Mouse (Mus musculus): Measurements from ENCODE around the gene Poc1b. TPM values are rescaled to one million over a fixed set of nuclear protein-coding genes. Genes with fewer than 3 reads are reported as not detected.
A peak's percentile ranks its signal among the peaks of the same experiment; 100 is the strongest.

The Poc1b gene
- polyA plus RNA-seq (2016; fragmentation: Nextera tagmentation; extraction: Ambion mirVana) = 19.4 and 21.1 TPM in 2 replicates

GRCm38 (mm10) chr10:99106703-99107631 lies at the start of gene Poc1b:
Gene Poc1b (plus strand): TSS chr10:99107036.
- peak; percentile 90 for ATAC-seq (ENCODE audit: insufficient number of reproducible peaks, insufficient read depth, low FRiP score, low TSS enrichment)

GRCm38 (mm10) chr10:99060588-99060987 lies 46.2 kb upstream of the Poc1b start:
- Histone ChIP-seq H3K4me1 (no peaks in the 10 kb centered on the region), H3K4me2 (replicated peaks) (no peak overlapping the region), H3K4me3 (no peak overlapping the region), H3K9me3 (no peaks in the 10 kb centered on the region), H3K27ac (no peak overlapping the region), H3K36me3 (no peaks in the 10 kb centered on the region), H3K9ac (no peak overlapping the region), H3K27me3 (no peaks in the 10 kb centered on the region)
- 85% methylated on average over 7 of the region's 7 CpGs for WGBS
- no peak for ATAC-seq (ENCODE audit: insufficient number of reproducible peaks, insufficient read depth, low FRiP score, low TSS enrichment)

More at GRCm38 (mm10) chr10:99106703-99107631, at the start of gene Poc1b:
- Histone ChIP-seq H3K36me3 (peaks cover 16% of the 10 kb centered on the region), H3K4me2 (replicated peaks) (peak within 1 kb of the TSS; percentile 89), H3K9ac (peak within 1 kb of the TSS; percentile 87), H3K27ac (peak within 1 kb of the TSS; percentile 88), H3K4me1 (peaks cover 12% of the 10 kb centered on the region; the same call in 1 of the 2 replicates), H3K27me3 (no peaks in the 10 kb centered on the region), H3K9me3 (no peaks in the 10 kb centered on the region), H3K4me3 (peak within 1 kb of the TSS; percentile 89)
- WGBS = under 1% methylated on average over 106 of the region's 106 CpGs

- ATAC-seq (ENCODE audit: insufficient number of reproducible peaks, insufficient read depth, low FRiP score, low TSS enrichment) = no peak
These were observed 45.4 kb upstream of the Poc1b start for GRCm38 (mm10) chr10:99061418-99061817.

GRCm38 (mm10) chr10:99062546-99062945 lies 44.3 kb upstream of the Poc1b start:
- WGBS = 81% methylated on average over 5 of the region's 5 CpGs
- no peak overlapping the region for H3K9ac ChIP-seq
- no peak overlapping the region for H3K4me3 ChIP-seq
- ATAC-seq (ENCODE audit: insufficient number of reproducible peaks, insufficient read depth, low FRiP score, low TSS enrichment) = no peak
- H3K9me3 ChIP-seq = no peaks in the 10 kb centered on the region
- H3K27me3 ChIP-seq = no peaks in the 10 kb centered on the region
- H3K36me3 ChIP-seq = no peaks in the 10 kb centered on the region
- no peak overlapping the region for H3K27ac ChIP-seq
- no peaks in the 10 kb centered on the region for H3K4me1 ChIP-seq
- H3K4me2 ChIP-seq (replicated peaks) = no peak overlapping the region

More at GRCm38 (mm10) chr10:99061418-99061817, 45.4 kb upstream of the Poc1b start:
- Histone ChIP-seq H3K4me1 (no peaks in the 10 kb centered on the region), H3K27me3 (no peaks in the 10 kb centered on the region), H3K9me3 (no peaks in the 10 kb centered on the region), H3K36me3 (no peaks in the 10 kb centered on the region), H3K9ac (no peak overlapping the region), H3K4me2 (replicated peaks) (no peak overlapping the region), H3K27ac (no peak overlapping the region), H3K4me3 (no peak overlapping the region)
- 92% methylated on average over 10 of the region's 10 CpGs for WGBS

GRCm38 (mm10) chr10:99076113-99076895 lies 30.5 kb upstream of the Poc1b start:
- Histone ChIP-seq H3K9me3 (no peaks in the 10 kb centered on the region), H3K9ac (no peak overlapping the region), H3K27ac (no peak overlapping the region), H3K4me2 (replicated peaks) (no peak overlapping the region), H3K36me3 (no peaks in the 10 kb centered on the region), H3K4me1 (no peaks in the 10 kb centered on the region), H3K27me3 (no peaks in the 10 kb centered on the region), H3K4me3 (no peak overlapping the region)
- WGBS = 59% methylated on average over 18 of the region's 18 CpGs
- ATAC-seq (ENCODE audit: insufficient number of reproducible peaks, insufficient read depth, low FRiP score, low TSS enrichment) = no peak

- H3K4me3 ChIP-seq = no peak overlapping the region
- H3K4me2 ChIP-seq (replicated peaks) = no peak overlapping the region
- H3K27ac ChIP-seq = no peak overlapping the region
- no peak for ATAC-seq (ENCODE audit: insufficient number of reproducible peaks, insufficient read depth, low FRiP score, low TSS enrichment)
- H3K4me1 ChIP-seq = no peaks in the 10 kb centered on the region
- 74% methylated on average over 2 of the region's 2 CpGs for WGBS
- no peak overlapping the region for H3K9ac ChIP-seq
- no peaks in the 10 kb centered on the region for H3K9me3 ChIP-seq
- H3K36me3 ChIP-seq = no peaks in the 10 kb centered on the region
- no peaks in the 10 kb centered on the region for H3K27me3 ChIP-seq
These were observed 28.2 kb upstream of the Poc1b start for GRCm38 (mm10) chr10:99078621-99079020.

- Histone ChIP-seq H3K27ac (no peak overlapping the region), H3K4me2 (replicated peaks) (no peak overlapping the region), H3K9ac (no peak overlapping the region), H3K9me3 (no peaks in the 10 kb centered on the region), H3K36me3 (no peaks in the 10 kb centered on the region), H3K4me1 (no peaks in the 10 kb centered on the region), H3K4me3 (no peak overlapping the region), H3K27me3 (no peaks in the 10 kb centered on the region)
- 89% methylated on average over 10 of the region's 10 CpGs for WGBS
- no peak for ATAC-seq (ENCODE audit: insufficient number of reproducible peaks, insufficient read depth, low FRiP score, low TSS enrichment)
These were observed 25.3 kb upstream of the Poc1b start for GRCm38 (mm10) chr10:99081569-99081990.

- Histone ChIP-seq H3K4me1 (no peaks in the 10 kb centered on the region), H3K9ac (no peak overlapping the region), H3K27me3 (no peaks in the 10 kb centered on the region), H3K36me3 (no peaks in the 10 kb centered on the region), H3K9me3 (no peaks in the 10 kb centered on the region), H3K4me3 (no peak overlapping the region), H3K27ac (no peak overlapping the region), H3K4me2 (replicated peaks) (no peak overlapping the region)
- 0 out of 2 replicates have a peak, but pooled peaks have one; percentile 15 for ATAC-seq (ENCODE audit: insufficient number of reproducible peaks, insufficient read depth, low FRiP score, low TSS enrichment)
- WGBS = 89% methylated on average over 14 of the region's 14 CpGs
These were observed 23.3 kb upstream of the Poc1b start for GRCm38 (mm10) chr10:99083431-99084003.

- WGBS = 46% methylated on average over 23 of the region's 23 CpGs
- H3K4me3 ChIP-seq = no peak overlapping the region
- ATAC-seq (ENCODE audit: insufficient number of reproducible peaks, insufficient read depth, low FRiP score, low TSS enrichment) = no peak
These were observed 22.2 kb upstream of the Poc1b start for GRCm38 (mm10) chr10:99084397-99085239.

GRCm38 (mm10) chr10:99085240-99085587 lies 21.6 kb upstream of the Poc1b start:
- Histone ChIP-seq H3K36me3 (no peaks in the 10 kb centered on the region), H3K27ac (no peak overlapping the region), H3K27me3 (no peaks in the 10 kb centered on the region), H3K9me3 (no peaks in the 10 kb centered on the region), H3K4me2 (replicated peaks) (no peak overlapping the region), H3K4me3 (no peak overlapping the region), H3K9ac (no peak overlapping the region), H3K4me1 (no peaks in the 10 kb centered on the region)
- WGBS = 63% methylated on average over 6 of the region's 6 CpGs
- no peak for ATAC-seq (ENCODE audit: insufficient number of reproducible peaks, insufficient read depth, low FRiP score, low TSS enrichment)

More at GRCm38 (mm10) chr10:99084397-99085239, 22.2 kb upstream of the Poc1b start:
- Histone ChIP-seq H3K9ac (no peak overlapping the region), H3K27me3 (no peaks in the 10 kb centered on the region), H3K9me3 (no peaks in the 10 kb centered on the region), H3K36me3 (no peaks in the 10 kb centered on the region), H3K4me2 (replicated peaks) (no peak overlapping the region), H3K27ac (no peak overlapping the region), H3K4me1 (no peaks in the 10 kb centered on the region)

- H3K36me3 ChIP-seq = no peaks in the 10 kb centered on the region
- ATAC-seq (ENCODE audit: insufficient number of reproducible peaks, insufficient read depth, low FRiP score, low TSS enrichment) = no peak
- no peak overlapping the region for H3K27ac ChIP-seq
- H3K4me3 ChIP-seq = no peak overlapping the region
- H3K4me2 ChIP-seq (replicated peaks) = no peak overlapping the region
- H3K27me3 ChIP-seq = no peaks in the 10 kb centered on the region
- 71% methylated on average over 6 of the region's 6 CpGs for WGBS
- H3K9ac ChIP-seq = no peak overlapping the region
- no peaks in the 10 kb centered on the region for H3K9me3 ChIP-seq
- H3K4me1 ChIP-seq = no peaks in the 10 kb centered on the region
These were observed 20.8 kb upstream of the Poc1b start for GRCm38 (mm10) chr10:99086029-99086428.
